Mouse (Mus musculus) stomach, embryonic 16.5 days (tissue): ENCODE data around the gene Ankrd66. TPM values are rescaled to one million over a fixed set of nuclear protein-coding genes. Genes with fewer than 3 reads are reported as not detected.
"Not testable (repeated sequence)": the region's sequence is repeated elsewhere in the genome, so short reads cannot be mapped to it uniquely, and the experiment has no call there.

ENCODE experiments used
- ATAC-seq: fragments of 200-750 bp; cut with Nextera tagmentation; 2 replicates; pipeline ENCODE4 v1.8.0; 2017; ENCODE audit warnings: moderate number of reproducible peaks, moderate TSS enrichment; ENCODE audit not compliant: insufficient read depth, low FRiP score
- H3K27ac ChIP-seq: fragments of 300-500 bp; sonication (generic); 2 replicates; pipeline ENCODE4 v1.5.1; 2014; ENCODE audit warnings: low read length
- H3K27me3 ChIP-seq: fragments of 300-500 bp; sonication (generic); 2 replicates; pipeline ENCODE4 v1.6.1; 2014; ENCODE audit warnings: low read length, control low read depth, mixed read lengths; ENCODE audit not compliant: control insufficient read depth, insufficient read depth
- H3K36me3 ChIP-seq: fragments of 300-500 bp; sonication (generic); 2 replicates; pipeline ENCODE4 v1.6.1; 2014; ENCODE audit warnings: low read length; ENCODE audit not compliant: control insufficient read depth, insufficient read depth
- H3K4me1 ChIP-seq: fragments of 300-500 bp; sonication (generic); 2 replicates; pipeline ENCODE4 v1.6.1; 2014; ENCODE audit warnings: low read length, control low read depth, mixed read lengths; ENCODE audit not compliant: control insufficient read depth, insufficient read depth
- H3K4me2 ChIP-seq: fragments of 300-500 bp; sonication (generic); 2 replicates; pipeline ENCODE4 v1.6.1; 2014; ENCODE audit warnings: low read depth, low read length, mixed read lengths
- H3K4me3 ChIP-seq: fragments of 300-500 bp; sonication (generic); replicated peaks from 2 replicates; pipeline ENCODE4 v1.5.1; 2014; ENCODE audit warnings: mild to moderate bottlenecking, low read length
- H3K9ac ChIP-seq: fragments of 300-500 bp; sonication (generic); 2 replicates; pipeline ENCODE4 v1.6.1; 2014; ENCODE audit warnings: low read length
- H3K9me3 ChIP-seq: fragments of 300-500 bp; sonication (generic); replicated peaks from 2 replicates; pipeline ENCODE4 v1.6.1; 2016; ENCODE audit warnings: low read length, control low read depth; ENCODE audit not compliant: control insufficient read depth
- WGBS: fragments of 180-500 bp; shearing (Covaris S2); extraction: QIAGEN DNeasy Blood & Tissue Kit; methylation state at CpG from one replicate; pipeline ENCODE4 v1.1.7; 2014; 5-methylcytosine and 5-hydroxymethylcytosine counted together
- polyA plus RNA-seq: library from polyadenylated mRNA; unstranded; fragments of >200 nt; fragmentation: Nextera tagmentation; extraction: Ambion mirVana; gene quantifications from 2 replicates; pipeline ENCODE4 v1.2.1, GENCODE M21; 2015

Gene Ankrd66
- polyA plus RNA-seq, 1 experiment from 2014 or later: not detected

DNA sequence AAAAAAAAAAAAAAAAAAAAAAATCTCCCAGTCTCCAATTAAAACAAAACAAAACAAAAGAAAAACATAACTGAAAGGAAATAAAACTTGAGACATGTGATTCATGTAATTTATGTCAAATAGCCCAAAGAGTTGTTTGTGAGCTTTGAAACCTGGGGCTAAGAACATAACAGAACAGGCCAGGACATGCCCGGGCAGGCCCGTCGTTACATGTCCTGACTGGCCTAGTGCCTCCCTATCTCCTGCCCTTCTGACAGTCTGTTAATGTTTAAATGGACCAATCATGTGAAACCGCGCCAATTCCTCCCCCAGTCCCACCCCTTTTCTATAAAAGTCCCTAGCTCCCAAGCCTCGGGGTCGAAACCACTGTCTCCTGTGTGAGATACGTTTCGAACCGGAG, 53.1 kb downstream of the Ankrd66 start:
- H3K4me3 ChIP-seq, H3K36me3 ChIP-seq, H3K9ac ChIP-seq, H3K9me3 ChIP-seq, H3K27ac ChIP-seq, H3K4me1 ChIP-seq, H3K4me2 ChIP-seq, ATAC-seq, H3K27me3 ChIP-seq: not testable (repeated sequence)
- WGBS: 95% methylated on average over 8 of the region's 10 CpGs

DNA sequence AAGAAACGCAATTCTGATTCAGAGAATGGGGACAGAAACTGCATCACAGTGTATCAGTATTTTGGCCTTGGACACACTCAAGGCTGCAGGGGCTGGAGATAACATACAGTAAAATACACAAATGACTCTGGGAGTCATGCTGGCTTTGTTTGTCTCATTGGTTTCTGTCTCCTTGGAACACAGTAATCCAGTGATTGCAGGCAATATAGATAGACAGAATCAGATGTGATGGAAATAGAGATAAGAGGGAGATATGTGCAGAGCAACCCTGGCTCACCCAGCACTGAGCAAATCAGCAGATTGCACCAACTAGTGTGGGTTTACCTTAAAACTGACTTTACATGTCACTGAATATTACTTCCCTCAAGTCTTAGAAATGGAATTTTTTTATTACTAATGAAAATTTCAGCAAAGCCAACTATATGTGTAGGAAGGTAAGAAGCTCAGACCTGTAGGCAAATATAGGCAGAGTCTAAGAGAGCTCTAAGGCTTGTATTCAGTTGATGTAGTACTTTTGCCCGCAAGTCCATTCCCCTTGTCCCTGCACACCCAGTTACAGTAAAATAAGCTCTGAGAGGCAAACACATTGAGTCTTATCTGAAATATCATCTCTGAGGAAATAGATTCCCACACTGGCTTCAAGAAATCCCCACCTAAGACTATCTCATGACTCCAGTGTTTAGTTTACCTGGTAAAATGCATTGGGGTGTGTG, 54.8 kb downstream of the Ankrd66 start:
- no peak for ATAC-seq
- H3K9ac ChIP-seq: no peak overlapping the region
- H3K9me3 ChIP-seq: no peaks in the 10 kb centered on the region
- no peaks in the 10 kb centered on the region for H3K4me1 ChIP-seq
- no peaks in the 10 kb centered on the region for H3K36me3 ChIP-seq
- no peak overlapping the region for H3K27ac ChIP-seq
- WGBS: 76% methylated on average over 2 of the region's 2 CpGs
- no peak overlapping the region for H3K4me3 ChIP-seq
- no peaks in the 10 kb centered on the region for H3K27me3 ChIP-seq
- no peak overlapping the region for H3K4me2 ChIP-seq

DNA sequence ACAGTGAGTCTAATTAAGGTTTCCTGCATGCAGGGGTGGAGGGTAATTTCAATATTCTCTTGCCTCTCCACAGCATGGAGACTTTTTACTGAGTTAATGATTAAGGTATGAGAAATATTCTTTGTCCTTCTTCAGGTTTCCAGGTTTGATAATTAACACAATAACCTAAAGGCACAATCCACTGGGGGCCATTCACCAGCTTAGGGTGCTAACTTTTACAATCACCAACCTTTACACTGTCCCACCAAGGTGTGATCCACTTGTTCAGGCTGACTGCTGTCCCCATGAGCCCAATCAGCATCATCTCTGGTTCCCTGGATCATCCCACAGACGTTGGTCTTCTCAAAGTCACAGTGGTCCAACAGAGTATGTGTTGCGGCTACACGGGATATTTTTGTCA, 57.5 kb downstream of the Ankrd66 start:
- no peaks in the 10 kb centered on the region for H3K9me3 ChIP-seq
- no peak overlapping the region for H3K9ac ChIP-seq
- H3K27ac ChIP-seq: no peak overlapping the region
- no peak overlapping the region for H3K4me3 ChIP-seq
- H3K27me3 ChIP-seq: no peaks in the 10 kb centered on the region
- WGBS: 80% methylated on average over 3 of the region's 3 CpGs
- H3K4me1 ChIP-seq: no peaks in the 10 kb centered on the region
- H3K4me2 ChIP-seq: no peak overlapping the region
- H3K36me3 ChIP-seq: no peaks in the 10 kb centered on the region
- ATAC-seq: no peak

Other genes with a start within 250 kb of the Ankrd66 start
- gene Adgrf5, start 183.2 kb downstream of the Ankrd66 start, polyA plus RNA-seq: 16.0 and 16.3 TPM in 2 replicates
- gene Mep1a, start 40.8 kb downstream of the Ankrd66 start, polyA plus RNA-seq: 2.8 and 3.3 TPM in 2 replicates
- gene Pla2g7, start 24.5 kb upstream of the Ankrd66 start, polyA plus RNA-seq: 9.8 and 12.5 TPM in 2 replicates
- gene Tdrd6, start 86.7 kb upstream of the Ankrd66 start, polyA plus RNA-seq: 0.14 TPM in 1 of 2 replicates, not detected in the other
- gene Slc25a27, start 123.6 kb upstream of the Ankrd66 start, polyA plus RNA-seq: 15.0 and 20.2 TPM in 2 replicates
- gene Cyp39a1, start 123.8 kb upstream of the Ankrd66 start, polyA plus RNA-seq: 26.3 and 28.0 TPM in 2 replicates